Mouse (Mus musculus): ENCODE results near the gene Insl6.

DNA sequence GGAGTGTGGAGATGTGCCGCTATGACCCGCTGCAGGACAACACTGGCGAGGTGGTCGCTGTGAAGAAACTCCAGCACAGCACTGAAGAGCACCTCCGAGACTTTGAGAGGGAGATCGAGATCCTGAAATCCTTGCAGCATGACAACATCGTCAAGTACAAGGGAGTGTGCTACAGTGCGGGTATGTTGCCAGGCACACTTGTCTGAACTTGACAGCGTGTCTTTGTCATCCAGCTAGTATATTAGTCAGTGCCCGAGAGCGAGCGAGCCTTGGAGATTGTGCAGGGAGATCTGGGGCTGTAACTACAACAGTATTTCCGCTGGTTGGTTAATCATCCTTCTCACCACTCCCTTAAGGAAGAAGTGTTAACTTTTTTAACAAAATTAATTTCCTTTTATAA lies 24.2 kb downstream of the Insl6 start:
- TF ChIP-seq CTCF (IDR thresholded peaks at IDR 0.05 in 2 of 3, conservative IDR thresholded peaks at IDR 0.05 in 1 of 3; ENCODE audit: control insufficient read depth in 1 of 3, insufficient read depth in 1 of 3, low read depth in 2 of 3, low read length in 3 of 3, poor library complexity in 1 of 3, severe bottlenecking in 1 of 3) = no peak
- TF ChIP-seq HCFC1 (IDR thresholded peaks at IDR 0.05; ENCODE audit: low read depth, low read length) = no peak
- no peak for TF ChIP-seq MYB (IDR thresholded peaks at IDR 0.05; ENCODE audit: low read depth, low read length)
- no peak for TF ChIP-seq POLR2A (IDR thresholded peaks at IDR 0.05; ENCODE audit: control insufficient read depth in 1 of 2, insufficient read depth in 1 of 2, low read depth in 1 of 2, low read length in 2 of 2, poor library complexity in 1 of 2)
- no peak for TF ChIP-seq MAX (IDR thresholded peaks at IDR 0.05; ENCODE audit: low read length)
- TF ChIP-seq E2F4 (IDR thresholded peaks at IDR 0.05; ENCODE audit: borderline replicate concordance, low read depth, low read length) = no peak
- no peak for TF ChIP-seq GATA1 (IDR thresholded peaks at IDR 0.05; ENCODE audit: low read depth, low read length)
- TF ChIP-seq MAZ (IDR thresholded peaks at IDR 0.05; ENCODE audit: low read depth, low read length) = no peak
- TF ChIP-seq ETS1 (IDR thresholded peaks at IDR 0.05; ENCODE audit: low read depth, low read length) = no peak
- TF ChIP-seq RAD21 (IDR thresholded peaks at IDR 0.05; ENCODE audit: low read depth, low read length) = no peak
- no peak for TF ChIP-seq NRF1 (IDR thresholded peaks at IDR 0.05; ENCODE audit: insufficient read depth, low read depth, low read length, poor library complexity, severe bottlenecking)
- TF ChIP-seq CHD2 (IDR thresholded peaks at IDR 0.05; ENCODE audit: low read length) = no peak
